Mouse (Mus musculus): ENCODE data around the gene S100a10.
A peak's percentile ranks its signal among the peaks of the same experiment; 100 is the strongest.
"Not testable (repeated sequence)": the region's sequence is repeated elsewhere in the genome, so short reads cannot be mapped to it uniquely, and the experiment has no call there.

S100a10 gene

DNA sequence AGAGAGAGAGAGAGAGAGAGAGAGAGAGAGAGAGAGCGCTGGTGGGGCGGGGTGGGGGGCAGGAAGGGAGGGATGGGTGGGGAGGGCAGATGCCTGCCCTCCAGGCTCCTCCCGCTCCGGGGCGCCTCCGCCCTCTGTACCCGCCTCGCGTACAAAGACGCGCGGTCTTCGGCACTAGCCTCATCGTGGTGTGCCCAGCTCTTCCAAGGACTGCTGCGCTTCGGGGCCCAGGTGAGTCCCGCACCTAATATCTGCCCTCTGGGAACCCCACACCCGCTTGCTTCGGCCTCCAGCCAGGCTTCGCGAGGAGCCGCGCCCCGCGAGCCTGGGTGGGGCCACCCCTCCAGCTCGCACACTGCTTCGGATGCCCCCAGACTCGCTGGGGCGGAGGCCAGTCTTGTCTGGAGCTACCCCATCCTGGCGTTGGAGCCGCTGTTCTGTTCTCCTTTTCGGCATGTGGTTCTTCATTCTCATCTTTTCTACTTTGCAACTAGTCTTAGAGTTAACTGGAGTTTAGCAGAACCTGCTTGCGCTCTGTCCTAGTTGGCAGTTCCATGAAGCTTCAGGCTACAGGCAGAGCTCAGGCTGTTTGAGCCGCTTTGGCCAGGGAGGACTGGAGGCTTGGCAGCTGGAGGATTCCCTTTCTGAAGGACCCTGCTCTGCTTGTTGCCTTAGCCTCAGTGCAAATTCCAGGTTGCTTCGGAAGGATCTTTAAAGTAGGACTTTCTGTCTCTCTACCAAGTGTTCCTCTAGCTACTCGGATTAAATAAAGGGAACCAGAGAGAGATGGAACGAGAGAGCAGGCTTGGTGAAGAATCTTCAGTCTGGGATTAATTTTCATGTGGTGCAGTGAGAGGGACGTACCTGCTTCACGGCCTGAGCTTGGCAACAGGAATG lies at the start of gene S100a10:
TSS of gene S100a10 (plus strand) at position 100 of the 897 bp plus-strand sequence.
- DNase-seq: peak; percentile 85 to 86

DNA sequence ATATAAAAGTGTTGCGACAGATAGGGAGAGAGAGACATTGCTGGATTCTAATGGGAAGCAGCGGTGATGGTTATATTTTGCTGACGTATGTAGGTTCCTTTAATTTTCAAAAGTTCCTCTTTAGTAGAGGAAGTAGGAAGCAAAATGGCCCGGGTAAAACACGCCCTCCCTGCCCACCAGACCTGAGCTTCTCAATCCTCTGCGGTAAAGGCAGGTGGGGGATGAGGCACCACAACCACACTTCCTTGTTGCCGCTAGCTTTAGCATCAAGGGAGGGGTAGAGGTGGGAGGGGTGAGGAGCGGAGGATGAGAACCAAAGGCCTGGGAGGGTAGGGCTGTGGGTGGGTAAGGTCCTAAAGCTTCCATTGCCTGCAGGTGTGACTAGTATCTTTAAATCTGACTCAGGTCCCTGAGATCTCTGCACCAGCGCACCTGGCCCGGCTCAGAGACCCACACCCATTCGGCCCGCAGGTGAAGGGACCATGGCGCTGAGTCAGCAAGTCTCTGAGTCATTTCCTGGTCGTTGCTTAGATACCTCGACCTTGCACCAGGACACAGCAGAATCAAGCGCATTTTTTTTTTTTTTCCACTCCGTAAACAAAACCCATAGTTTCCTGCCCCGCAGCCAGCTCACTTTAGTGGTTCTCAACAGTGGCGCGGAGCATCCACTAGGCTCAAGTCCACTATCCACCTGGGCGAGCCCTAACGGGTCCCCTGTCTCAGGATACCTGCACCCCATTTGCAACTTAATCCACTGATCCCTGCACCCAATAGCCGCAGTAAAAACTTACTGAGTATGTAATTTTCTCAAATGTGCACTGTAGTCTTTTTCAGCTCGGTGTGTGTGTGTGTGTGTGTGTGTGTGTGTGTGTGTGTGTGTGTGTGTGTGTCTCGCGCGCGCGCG lies 48.7 kb upstream of the S100a10 start:
- peak; percentile 87 to 93 for DNase-seq

DNA sequence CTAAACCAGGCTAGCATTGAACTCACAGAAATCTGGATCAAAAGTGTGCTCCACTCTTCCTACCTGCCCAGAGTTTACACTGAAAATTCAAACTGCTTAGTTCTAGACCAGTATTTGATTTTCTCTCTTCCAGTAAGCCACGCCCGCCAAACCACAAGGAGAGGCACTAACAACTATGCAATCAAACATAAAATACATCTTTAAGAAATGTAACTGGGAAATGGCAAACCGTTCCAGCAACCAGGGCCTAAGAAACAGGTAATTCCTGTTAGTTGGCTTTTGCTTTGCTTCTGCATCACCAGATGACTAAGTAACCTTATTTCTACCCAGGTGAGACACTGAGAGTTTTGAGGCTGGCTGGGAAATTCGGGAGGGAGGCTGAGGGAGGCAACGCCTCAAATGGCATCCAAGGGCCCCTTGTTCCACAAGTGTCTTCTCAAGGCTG lies 48.0 kb upstream of the S100a10 start:
- peak; percentile 25 to 38 for DNase-seq

DNA sequence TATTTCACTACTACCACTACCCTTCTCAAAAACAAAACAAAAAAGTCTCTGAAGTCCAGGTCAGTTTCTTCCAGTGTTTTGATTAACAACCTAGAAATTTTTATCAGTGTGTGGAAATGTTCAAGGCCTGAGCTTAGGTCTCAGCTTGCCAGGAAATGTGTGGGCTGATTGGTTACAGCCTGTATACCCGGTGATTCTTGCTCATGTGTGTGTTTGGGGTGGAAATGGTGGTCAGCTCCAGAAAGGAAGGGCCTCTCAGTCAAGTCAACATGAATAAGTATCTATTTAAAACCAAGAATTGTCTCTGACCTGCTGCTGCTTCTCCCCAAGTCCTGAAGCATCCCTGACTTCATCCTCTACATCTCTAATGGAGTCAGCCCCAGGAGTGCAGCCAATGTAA lies 45.6 kb upstream of the S100a10 start:
- DNase-seq: no peak

DNA sequence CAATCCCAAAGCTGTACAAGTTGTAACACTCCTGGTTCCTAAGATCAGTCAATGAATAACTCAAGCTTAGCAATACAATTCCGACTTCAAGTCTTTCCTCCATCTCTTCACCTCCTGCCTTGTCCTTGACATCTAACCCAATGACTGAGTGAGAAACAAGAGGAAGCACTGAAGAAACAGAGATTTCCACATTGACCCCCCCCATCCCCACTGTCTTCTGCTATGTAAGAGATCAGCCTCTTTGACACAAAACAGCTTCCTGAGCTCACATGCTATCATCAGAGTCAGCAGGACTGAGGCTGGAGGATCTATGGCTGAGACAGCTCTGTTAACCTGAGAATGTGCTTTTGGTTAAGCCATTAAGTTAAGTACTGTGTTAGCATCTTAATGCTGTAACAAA lies 43.8 kb upstream of the S100a10 start:
- DNase-seq: no peak

DNA sequence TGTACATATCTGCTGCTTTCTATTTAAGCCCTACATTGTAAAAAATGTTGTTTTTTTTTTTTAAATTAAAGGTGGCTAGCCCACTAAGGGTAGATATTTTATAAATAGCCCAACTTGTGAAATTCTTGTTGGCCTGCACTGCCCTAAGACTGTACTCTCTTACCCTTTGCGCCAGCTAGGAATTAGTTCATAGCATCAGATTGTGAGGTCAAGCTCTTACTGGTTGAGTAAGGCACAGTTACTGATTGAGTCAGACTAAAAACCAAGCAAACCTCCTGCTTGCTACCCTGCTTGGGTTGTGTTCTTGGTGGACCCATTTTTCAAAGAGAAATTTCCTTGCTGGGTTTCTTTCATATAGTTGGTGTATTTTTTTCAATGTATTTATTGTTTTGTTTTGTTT lies 43.1 kb upstream of the S100a10 start:
- DNase-seq: no peak

DNA sequence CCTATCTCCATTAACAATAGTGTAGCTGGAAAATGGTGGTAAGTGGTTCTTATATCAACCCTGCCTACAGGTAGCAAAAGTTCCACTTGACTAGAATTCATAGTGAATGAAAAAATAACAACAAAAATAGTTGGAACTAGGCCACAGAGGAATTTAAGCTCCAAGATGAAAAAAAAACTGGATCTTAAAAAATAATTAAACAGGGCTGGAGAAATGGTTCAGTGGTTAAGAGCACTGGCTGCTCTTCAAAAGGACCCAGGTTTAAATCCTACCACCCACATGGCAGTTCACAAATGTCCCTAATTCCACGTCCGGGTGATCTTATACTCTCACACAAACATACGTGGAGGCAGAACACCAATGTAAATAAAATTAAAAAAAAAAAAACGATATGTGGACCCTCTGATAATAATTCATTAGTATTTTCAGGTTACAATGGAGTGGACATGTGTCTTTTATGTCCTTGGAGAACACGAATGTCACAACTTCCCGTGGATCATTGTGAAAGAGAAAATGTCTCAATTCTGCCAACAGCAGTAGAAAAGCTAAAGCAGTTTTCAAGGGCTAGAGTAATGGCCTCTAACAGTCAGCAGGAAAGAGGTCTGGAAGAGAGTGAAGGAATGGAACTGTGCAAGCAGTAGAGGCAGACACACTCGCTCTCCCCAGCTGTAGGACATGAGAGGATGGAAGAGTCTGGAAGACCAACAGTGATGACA lies 42.3 kb upstream of the S100a10 start:
- DNase-seq: no peak

DNA sequence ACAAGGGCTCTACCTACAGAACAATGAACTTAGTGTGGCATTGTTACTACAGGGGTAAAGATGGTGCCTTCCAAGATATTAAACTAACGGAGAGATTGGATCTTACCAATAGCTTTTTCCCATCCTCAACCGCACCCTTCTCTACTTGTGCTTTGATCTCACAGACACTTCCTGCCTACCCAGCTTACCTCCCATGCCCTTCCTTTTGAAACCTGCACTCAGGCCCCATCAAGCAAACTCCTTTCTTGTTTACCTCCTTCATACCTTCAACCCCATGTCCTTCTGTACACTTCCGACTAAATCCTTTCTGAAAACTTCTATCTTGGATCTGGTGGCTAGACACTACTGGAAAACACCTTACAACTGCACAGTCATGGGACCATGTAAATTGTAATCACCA lies 40.3 kb upstream of the S100a10 start:
- no peak for DNase-seq

DNA sequence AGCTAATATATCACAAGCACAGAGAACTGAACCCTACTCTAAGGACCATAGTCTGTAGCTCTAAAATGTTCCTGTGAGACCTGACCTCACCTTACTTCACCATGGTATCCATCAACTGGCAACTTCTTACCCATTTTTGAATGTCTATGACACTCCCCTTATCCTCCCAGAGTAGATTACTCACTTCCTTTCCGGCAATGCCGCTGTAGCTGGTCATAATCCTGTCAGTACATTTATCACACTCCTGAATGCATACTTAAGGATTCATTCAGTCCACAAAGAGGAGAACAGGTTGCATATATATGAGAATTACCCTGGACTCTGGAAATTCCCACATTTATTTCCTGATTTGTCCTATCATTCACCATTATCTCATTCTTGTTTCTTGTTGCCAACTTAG lies 37.5 kb upstream of the S100a10 start:
- no peak for DNase-seq

DNA sequence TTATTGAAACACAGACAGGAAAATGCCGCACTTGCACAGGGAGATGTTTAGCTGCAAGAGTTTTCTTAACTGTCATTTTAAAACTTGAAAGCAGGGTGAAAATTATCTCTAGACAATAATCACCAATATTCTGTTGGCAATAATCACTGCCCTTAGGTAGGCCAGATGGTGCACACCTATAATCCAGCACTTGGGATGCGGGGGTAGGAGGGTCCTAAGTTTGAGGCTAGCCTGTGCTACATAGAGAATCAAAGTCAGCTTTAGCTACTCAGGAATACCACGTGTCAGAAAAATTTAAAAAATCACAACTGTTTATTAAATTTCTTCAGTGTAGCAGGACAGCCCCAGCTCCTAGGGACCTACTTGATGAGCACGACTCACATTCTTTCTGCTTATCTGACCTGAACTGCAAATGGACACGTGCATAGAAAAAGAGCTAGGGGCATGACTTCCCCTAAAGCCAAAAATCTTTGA lies 35.0 kb upstream of the S100a10 start:
- DNase-seq: no peak

DNA sequence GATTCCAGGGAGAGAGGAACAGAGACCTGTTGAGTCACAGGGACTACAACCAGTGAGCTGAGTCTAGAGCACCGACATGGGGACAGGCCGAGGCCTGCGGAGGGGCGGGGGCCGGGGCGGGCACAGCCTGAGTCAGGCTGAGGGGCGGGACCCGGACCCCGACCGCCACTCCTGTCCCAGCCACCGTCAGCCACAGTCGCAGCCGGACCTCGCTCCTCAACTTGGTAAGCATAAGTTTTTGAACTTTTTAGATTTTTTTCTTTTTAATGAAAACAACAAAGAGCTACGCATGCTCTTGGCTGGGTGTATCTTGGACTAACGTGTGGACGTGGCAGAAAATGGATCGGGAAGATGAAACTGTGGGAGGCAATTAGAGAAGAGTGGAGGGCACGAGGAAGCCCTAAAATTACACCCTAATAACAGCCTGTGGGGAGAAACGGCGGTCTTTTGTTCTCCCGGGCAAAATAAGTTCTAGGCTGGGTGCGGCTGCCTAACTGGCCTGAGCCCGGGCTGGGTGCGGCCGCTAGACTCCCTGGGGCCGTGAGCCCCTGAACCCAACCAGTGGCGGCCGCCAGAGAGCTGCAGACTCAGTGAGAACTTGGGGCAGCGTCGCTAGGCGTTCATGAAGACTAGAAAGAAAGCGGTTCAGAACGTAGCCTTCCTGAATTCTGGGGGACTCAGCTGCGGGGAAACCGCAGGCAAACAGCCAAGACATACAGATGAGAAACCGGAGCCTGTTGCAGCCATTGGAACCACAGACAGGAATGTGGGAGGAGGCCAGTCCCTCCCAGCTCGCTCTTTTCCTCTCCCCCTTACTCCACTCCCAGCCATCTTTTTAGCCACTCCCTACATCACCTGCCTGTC lies 34.3 kb upstream of the S100a10 start, which contains the start of gene S100a11:
TSS of gene S100a11 (plus strand) at position 159 of the 864 bp plus-strand sequence.
- peak; percentile 50 to 53 for DNase-seq

DNA sequence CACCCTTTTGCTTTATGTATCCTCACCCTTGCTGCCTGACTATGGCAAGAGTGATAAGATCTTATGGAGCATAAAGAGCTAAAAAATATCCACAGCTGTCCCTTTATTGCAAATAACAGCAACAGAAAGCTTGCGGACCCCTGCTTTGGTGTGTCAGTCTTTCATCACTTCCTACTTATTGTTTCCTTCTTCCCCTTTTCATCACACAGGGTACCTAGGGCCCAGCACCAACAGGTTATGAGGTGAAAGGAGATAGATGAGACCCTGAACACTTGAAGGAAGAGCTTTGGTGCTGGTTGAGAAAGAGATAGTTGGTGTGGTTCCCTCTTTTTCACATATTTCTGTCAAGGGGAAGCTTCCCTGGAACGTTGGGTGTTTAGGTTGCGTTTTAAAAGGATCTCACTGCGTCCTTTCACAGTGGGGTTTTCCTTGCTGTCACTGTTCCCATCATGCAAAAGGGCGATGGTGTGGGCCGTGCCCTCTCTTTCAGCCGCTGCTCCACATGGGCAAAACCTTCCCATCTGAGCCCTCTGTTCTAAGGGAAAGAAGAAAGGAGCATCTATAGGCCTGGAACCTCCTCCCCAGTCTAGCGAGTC lies 33.3 kb upstream of the S100a10 start:
- no peak for DNase-seq

DNA sequence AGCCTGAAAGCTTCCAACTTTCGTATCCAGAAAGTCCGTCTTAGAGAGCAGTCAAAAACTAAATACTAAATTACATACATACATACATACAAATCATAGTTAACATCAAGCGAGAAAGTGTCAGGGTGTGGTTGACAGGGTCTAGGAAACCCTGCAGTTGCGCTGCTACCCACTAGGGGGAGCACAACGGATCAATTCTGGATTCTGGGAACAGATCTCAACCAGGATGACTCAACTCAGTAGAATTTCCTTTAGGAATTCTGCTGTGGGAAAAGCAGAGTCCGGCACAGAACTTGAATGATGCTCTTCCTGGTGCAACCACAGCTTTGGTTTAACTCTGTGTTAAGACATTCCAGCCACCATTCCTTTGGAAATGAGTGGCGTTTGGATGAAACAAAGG lies 32.3 kb upstream of the S100a10 start:
- DNase-seq: peak; percentile 30 to 42

DNA sequence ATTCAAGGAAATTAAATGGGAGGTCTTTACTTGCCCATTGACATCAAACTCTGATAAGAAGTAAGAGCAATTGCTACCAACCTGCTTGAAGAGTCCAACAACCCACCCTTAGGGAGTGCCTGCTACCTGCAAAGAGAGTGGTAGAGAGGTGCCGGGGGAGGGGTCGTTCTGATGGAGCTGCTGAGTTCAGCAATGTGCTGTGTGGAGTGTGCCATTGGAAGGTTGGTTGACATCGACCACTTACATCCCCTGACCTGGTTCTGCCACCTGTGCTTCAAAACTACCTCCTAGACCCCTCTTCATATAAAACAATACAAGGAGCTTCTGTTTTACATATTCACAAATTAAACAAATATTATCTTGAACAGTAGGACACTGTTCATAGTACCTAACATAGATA lies 27.6 kb upstream of the S100a10 start:
- no peak for DNase-seq

DNA sequence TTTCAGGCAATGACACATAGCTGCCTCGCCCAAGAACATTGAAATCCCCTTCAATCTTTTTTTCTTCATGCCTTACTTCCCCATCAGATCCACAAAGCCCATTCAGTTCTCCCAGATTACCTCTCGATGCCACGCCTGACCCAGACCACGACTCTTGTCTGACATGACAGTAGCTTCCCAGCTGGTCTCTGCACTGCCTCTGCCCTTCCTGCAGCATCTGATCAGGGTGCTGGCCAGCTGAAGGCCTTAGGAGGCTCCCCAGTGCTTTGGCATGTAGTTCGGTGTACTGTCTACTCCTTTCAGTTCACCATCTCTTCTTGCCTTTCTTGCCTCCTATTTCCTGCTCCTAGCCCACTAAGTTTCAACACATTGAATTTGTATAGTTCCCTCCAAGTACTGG lies 26.1 kb upstream of the S100a10 start:
- no peak for DNase-seq

DNA sequence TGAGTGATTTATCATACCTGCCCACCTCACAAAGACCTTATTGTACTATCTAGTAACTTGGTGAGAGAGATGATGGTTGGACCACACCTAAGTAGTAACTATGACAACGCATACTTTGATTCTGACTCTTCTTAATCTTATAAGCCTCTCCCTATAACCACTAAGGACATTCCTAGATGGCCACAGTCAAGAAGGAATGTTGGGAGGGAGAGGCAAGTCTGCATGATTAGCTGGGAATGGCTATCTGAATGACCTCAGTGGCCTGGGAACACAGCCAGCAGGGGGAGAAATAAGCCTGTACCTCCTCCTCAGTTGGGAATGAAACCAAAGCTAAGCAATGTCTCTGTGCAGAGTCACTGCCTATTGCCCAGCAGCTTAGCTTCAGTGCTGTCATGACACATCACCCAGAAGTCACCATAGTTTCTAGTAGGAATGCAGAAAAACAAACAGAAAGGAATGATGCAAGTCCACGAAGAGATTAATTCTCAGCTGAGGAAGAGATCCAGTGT lies 17.8 kb upstream of the S100a10 start:
- no peak for DNase-seq

DNA sequence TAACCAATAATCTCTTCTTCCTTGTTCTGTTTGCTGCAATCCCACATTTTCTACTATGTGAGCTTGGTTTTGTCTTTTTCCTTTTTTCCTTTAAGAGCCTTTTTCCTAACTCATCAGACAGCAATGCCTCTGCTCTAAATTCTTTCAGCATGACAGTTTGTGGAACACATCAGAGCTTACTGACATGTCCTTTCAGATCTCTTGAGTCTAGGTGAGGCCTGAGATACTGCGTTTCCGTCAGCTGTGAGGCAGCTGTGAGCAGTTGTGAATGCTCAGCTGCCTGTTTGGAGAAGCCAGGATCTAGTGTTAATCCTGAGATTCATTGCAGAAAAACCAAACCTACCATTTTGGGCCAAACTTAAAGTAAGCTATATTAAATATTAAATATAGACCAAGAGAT lies 16.4 kb upstream of the S100a10 start:
- DNase-seq: no peak

DNA sequence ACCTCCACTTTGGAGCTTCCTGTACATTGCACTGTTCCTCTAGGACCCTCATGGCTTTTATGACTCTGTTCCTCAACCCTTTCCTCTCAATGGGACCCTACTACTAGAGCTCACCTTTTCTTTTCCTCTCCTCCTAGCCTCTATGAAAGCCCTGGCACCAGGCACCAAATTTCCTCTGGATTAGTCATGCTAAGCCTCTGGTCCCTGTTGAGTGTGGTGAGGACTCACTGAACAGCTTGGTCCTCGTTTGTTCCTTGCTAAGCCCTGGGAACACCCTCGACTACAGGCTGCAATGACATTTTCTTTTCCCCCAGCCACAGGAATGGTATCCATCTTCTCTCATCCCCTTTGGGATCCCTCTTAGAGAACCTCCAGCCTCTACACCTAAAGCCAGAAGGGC lies 13.4 kb upstream of the S100a10 start:
- no peak for DNase-seq

DNA sequence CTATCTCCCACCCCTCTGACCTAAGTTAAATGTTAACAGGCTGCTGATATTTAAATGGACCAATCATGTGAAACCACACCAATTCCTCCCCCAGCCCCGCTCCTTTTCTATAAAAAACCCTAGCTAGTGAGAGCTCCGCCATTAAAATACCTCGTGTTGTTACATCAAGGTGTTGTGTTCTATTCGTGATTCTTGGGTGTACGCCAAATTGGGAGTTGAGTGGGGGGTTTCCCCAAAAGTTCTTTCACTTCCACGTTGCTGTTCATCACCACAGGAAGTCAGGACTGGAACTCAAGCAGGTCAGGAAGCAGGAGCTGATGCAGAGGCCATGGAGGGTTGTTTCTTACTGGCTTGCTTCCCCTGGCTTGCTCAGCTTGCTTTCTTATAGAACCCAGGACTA lies 10.7 kb upstream of the S100a10 start:
- DNase-seq: not testable (repeated sequence)

DNA sequence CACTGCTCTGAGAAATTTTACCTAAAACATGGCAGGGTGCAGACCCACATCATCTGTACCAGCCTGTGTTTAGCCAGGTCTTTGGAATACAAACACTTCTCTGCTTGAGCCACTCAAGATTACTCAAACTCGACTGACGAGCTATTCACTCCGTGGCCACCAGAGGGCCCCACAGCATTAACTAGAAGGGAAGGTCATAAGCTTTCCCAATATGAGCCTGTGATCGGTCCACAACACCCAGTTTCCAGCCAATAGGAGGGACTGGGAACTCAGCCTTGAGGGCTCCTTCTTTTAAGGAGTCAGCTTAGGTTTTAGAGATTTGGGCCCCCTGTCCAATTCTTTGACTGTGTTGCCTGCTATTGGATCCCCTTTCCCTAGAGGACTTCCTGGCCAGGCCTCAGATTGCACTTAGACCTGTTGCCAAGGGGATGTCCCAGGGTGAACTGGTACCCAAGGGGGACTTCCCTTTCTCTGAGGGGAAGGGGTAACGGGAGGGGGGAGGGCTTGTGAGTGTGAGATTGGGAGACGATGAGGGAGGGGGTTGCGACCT lies 7.7 kb upstream of the S100a10 start:
- DNase-seq: peak; percentile 81 to 87
